Comparison of ENCODE assay signal across 8 mouse cellular contexts in genomic region chr5:118421884-118422821, GRCm38 (mm10).
A peak's percentile ranks its signal among the peaks of the same experiment; 100 is the strongest.
DNase-seq lines count a peak whose midpoint lies in the region; ATAC-seq lines count a peak whose summit lies in the region.

No protein-coding gene starts in this region.

- peaks cover 30% of the 10 kb centered on the region for H3K4me1 ChIP-seq in embryonic facial prominence, embryonic 12.5 days
- H3K4me1 ChIP-seq in hindbrain, embryonic 11.5 days (replicated peaks; ENCODE audit: control insufficient read depth, insufficient read depth, low read length) = 0 out of 2 replicates have a peak, but pooled peaks cover 2% of the 10 kb centered on the region
- peaks cover 6% of the 10 kb centered on the region; the same call in 1 of the 2 replicates for H3K4me1 ChIP-seq in stomach, embryonic 14.5 days (ENCODE audit: control insufficient read depth, insufficient read depth, low read length)

- no peaks in the 10 kb centered on the region for H3K9me3 ChIP-seq in embryonic facial prominence, embryonic 12.5 days
- no peaks in the 10 kb centered on the region for H3K9me3 ChIP-seq in hindbrain, embryonic 11.5 days (ENCODE audit: control insufficient read depth, low read length)
- H3K9me3 ChIP-seq in stomach, embryonic 14.5 days (ENCODE audit: control insufficient read depth, low read depth, low read length) = no peaks in the 10 kb centered on the region

- peak overlapping the region; percentile 20 for H3K4me3 ChIP-seq in embryonic facial prominence, embryonic 12.5 days
- H3K4me3 ChIP-seq in hindbrain, embryonic 11.5 days (ENCODE audit: low read depth, low read length) = no peak overlapping the region
- H3K4me3 ChIP-seq in stomach, embryonic 14.5 days (ENCODE audit: low read depth, low read length) = no peak overlapping the region

- H3K36me3 ChIP-seq in embryonic facial prominence, embryonic 12.5 days = no peaks in the 10 kb centered on the region
- H3K36me3 ChIP-seq in hindbrain, embryonic 11.5 days (ENCODE audit: control insufficient read depth, insufficient read depth, low read length) = no peaks in the 10 kb centered on the region
- no peaks in the 10 kb centered on the region for H3K36me3 ChIP-seq in stomach, embryonic 14.5 days (ENCODE audit: control insufficient read depth, insufficient read depth, low read length)

- peak; percentile 48 to 60 for DNase-seq in heart, adult 18-20 months
- DNase-seq in heart, postnatal 25 days (ENCODE audit: low spot score) = no peak
- peak; percentile 70 for DNase-seq in hindbrain, embryonic 11.5 days (ENCODE audit: low spot score)
- peak; percentile 82 for DNase-seq in layer of hippocampus, adult 9-11 months
- peak; percentile 74 for DNase-seq in lung, postnatal 36 days
- no peak for DNase-seq in yolk sac, embryonic 10.5 days (ENCODE audit: low spot score)

- 0 out of 2 replicates have a peak, but pooled peaks have one; percentile 41 for ATAC-seq in embryonic facial prominence, embryonic 12.5 days (ENCODE audit: insufficient number of reproducible peaks, insufficient read depth, low FRiP score, low TSS enrichment)
- peak; percentile 73 for ATAC-seq in hindbrain, embryonic 11.5 days (ENCODE audit: low FRiP score)
- ATAC-seq in stomach, embryonic 14.5 days (ENCODE audit: insufficient number of reproducible peaks, insufficient read depth, low FRiP score, low read depth) = no peak

- peaks cover 2% of the 10 kb centered on the region; the same call in 1 of the 2 replicates for H3K27me3 ChIP-seq in embryonic facial prominence, embryonic 12.5 days
- no peaks in the 10 kb centered on the region for H3K27me3 ChIP-seq in hindbrain, embryonic 11.5 days (ENCODE audit: control insufficient read depth, insufficient read depth, low read length)
- H3K27me3 ChIP-seq in stomach, embryonic 14.5 days (ENCODE audit: control insufficient read depth, insufficient read depth, low read length) = no peaks in the 10 kb centered on the region

- peak overlapping the region; percentile 52 for H3K27ac ChIP-seq in embryonic facial prominence, embryonic 12.5 days
- H3K27ac ChIP-seq in hindbrain, embryonic 11.5 days (ENCODE audit: low read depth, low read length) = peak overlapping the region; percentile 27
- H3K27ac ChIP-seq in stomach, embryonic 14.5 days (ENCODE audit: low read length) = no peak overlapping the region

- 36% methylated on average over 32 of the region's 32 CpGs for WGBS in embryonic facial prominence, embryonic 12.5 days
- 49% methylated on average over 32 of the region's 32 CpGs for WGBS in hindbrain, embryonic 11.5 days
- 50% methylated on average over 32 of the region's 32 CpGs for WGBS in stomach, embryonic 14.5 days

- 0 out of 2 replicates have a peak overlapping the region, but pooled peaks have one; percentile 19 for H3K9ac ChIP-seq in embryonic facial prominence, embryonic 12.5 days
- peak overlapping the region; percentile 25; the same call in 1 of the 2 replicates for H3K9ac ChIP-seq in hindbrain, embryonic 11.5 days (ENCODE audit: low read depth, low read length)
- H3K9ac ChIP-seq in stomach, embryonic 14.5 days (replicated peaks; ENCODE audit: low read depth, low read length) = no peak overlapping the region

- peak overlapping the region; percentile 52 for H3K4me2 ChIP-seq in embryonic facial prominence, embryonic 12.5 days (replicated peaks)
- H3K4me2 ChIP-seq in hindbrain, embryonic 11.5 days (replicated peaks; ENCODE audit: low read depth, low read length) = peak overlapping the region; percentile 34
- 0 out of 2 replicates have a peak overlapping the region, but pooled peaks have one; percentile 19 for H3K4me2 ChIP-seq in stomach, embryonic 14.5 days (replicated peaks; ENCODE audit: low read depth, low read length)

- intact Hi-C loops in heart, postnatal 25 days (cut with DNase I) = no loop called here

Comparison
In these comparisons a context has a peak if more than half of its experiments do, and no peak if none do; other contexts are left out.
1. DNase-seq: peak in heart, adult 18-20 months (2 of 2), hindbrain, embryonic 11.5 days (single experiment), layer of hippocampus, adult 9-11 months (single experiment) and lung, postnatal 36 days (single experiment); none in heart, postnatal 25 days (single experiment) and yolk sac, embryonic 10.5 days (single experiment).
2. Peak in every context shown above with its lines, with median percentiles within 50 percentile points of each other: H3K4me2 ChIP-seq.